Mouse (Mus musculus) kidney, adult 11 months (tissue): ENCODE data around the gene Tfpi.

Experiments
- DNase-seq: peaks from one replicate; pipeline ENCODE4 v3.0.0; 2022

Tfpi gene

DNA sequence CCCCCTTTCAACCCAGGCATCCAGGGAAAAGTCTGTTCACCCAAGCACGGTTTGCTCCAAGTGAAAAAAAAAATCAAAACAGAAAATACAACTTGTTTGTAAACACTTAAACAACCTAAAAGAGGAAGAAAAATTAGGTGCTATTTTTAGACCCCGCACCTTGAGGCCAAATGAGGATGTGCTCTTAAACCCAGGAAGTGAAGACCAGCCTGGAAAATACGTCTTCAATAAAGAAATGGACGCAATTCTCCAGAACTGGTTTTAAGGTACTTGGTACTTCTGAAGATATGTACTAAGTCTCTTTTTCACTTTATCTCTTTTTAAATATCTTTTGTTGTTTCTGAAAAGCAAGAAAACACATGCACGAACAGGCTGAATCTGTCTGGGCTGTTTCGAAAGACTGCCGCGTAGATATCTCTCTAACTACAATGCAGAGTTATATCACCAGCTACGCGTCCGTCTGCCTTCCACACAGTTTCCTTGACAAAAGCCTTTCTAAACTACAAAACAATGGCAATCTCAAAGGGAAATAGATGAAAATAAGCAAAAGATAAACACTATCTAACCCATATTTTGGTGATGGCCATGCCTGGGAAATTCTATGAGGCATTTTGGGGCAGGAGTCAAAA is 89.1 kb downstream of the Tfpi start:
- DNase-seq = no peak

DNA sequence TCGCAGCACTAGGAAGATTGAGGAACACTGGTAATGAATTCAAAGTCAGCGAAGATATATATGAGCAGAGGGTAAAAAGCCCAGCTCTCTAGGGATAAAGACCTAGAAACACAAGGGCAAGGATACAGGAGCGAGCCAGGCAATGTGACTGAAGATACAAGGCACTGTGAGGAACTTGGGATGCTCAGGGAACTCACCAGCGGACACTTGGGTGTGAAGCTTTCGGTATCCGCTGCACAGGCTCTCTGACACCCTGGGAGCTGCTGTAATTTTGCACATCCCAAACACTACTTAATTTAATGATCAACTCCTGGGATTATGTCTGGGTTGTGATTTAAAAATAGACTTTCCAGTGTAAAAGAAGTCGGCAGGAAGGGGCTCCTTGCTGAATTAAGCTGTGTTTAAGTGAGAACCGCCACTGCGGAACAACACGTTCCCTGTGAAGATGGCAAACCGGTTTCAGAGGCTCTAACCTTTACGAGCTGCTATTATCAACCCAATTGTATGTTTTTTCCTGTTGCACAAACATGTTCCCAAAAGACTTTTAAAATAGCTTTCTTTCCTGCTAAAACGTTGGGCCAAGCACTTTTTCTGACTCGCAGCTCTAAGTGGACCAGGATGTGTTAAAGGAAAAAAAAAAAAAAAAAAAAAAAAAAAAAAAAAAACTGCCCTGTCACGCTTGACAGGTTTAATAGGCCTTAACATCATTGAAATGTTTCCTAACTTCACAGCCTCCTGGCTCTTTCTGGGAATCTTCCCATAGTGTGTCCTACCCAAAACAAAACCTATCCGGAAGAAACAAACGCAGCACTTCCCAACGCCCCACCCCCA is 89.8 kb downstream of the Tfpi start:
- no peak for DNase-seq

DNA sequence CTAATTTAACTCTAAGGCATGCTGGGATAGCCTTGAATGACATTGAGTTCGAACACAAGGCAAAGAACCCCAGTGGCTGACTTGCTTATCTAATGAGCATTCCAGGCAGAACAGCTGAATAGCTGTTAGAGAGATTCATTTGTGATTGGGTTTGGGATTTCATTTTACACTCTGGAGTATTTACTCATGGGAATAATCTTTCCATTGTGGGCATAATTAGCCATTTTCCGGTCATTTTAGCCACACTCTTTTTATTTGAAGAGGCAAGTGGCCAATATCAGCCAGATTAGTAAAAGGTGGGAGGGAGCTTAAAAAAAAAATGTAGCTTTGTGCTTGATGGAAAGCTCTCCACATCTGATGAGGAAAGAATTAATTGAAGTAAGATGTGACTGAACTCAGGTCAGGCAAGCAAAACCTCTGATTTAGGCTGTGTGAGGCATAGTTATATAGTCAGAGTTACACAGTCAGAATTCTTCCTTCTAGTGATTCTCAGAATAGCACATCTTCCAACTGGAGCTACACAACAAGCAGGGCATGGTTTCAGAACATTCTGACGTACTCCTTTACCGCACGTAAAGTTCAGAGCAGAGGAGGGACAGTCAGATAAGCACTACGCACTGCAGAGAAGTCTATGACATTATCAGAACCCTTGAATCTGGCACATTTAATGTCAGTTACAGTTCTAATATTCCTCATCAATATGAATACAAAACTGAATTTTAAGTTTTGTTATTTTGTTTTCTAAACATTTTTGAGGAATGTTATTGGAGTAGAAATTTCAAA is 91.5 kb downstream of the Tfpi start:
- DNase-seq = no peak

DNA sequence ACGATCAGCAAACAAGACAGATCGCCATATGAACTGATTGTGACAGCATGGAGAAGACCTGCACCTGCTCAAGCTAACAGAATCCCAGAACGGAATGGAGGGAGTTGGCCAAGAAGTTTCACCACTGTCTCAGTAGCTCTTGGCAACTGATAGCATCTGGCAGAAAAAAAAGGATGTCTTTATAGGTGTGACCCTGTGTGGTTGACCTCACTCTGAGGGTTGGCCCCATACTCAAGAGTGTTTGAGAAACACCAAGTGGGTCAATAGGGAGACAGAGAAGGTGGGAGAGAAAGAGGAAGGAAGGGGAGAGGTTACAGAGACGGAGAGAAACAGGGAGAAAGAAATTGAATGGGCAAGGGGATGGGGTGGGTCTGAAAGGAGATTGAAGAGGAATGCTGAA is 92.7 kb downstream of the Tfpi start:
- DNase-seq = no peak
